Mouse (Mus musculus): Measurements from ENCODE around the gene Stag3.

Stag3 gene

GRCm38 (mm10) chr5:138271232-138271631, 8.8 kb upstream of the Stag3 start:
- no peak for DNase-seq

- no peak for DNase-seq
Measured at GRCm38 (mm10) chr5:138272409-138272923, 7.6 kb upstream of the Stag3 start, which contains the start of gene Gal3st4. Gene Gal3st4, minus strand, starts transcription at chr5:138272840.

- DNase-seq = no peak
Measured at GRCm38 (mm10) chr5:138274186-138274585, 5.9 kb upstream of the Stag3 start.

GRCm38 (mm10) chr5:138275216-138276050, 4.6 kb upstream of the Stag3 start:
- DNase-seq = no peak

- DNase-seq = no peak
Measured at GRCm38 (mm10) chr5:138277994-138278393, 2.0 kb upstream of the Stag3 start.

GRCm38 (mm10) chr5:138280425-138280768, 357 bp downstream of the Stag3 start:
- DNase-seq = no peak

- no peak for DNase-seq
Measured at GRCm38 (mm10) chr5:138280829-138281228, 789 bp downstream of the Stag3 start.

- DNase-seq = no peak
Measured at GRCm38 (mm10) chr5:138281798-138282197, 1.8 kb downstream of the Stag3 start.

- no peak for DNase-seq
Measured at GRCm38 (mm10) chr5:138283540-138283939, 3.5 kb downstream of the Stag3 start.

GRCm38 (mm10) chr5:138287861-138288260, 7.8 kb downstream of the Stag3 start:
- no peak for DNase-seq

GRCm38 (mm10) chr5:138291638-138292037, 11.6 kb downstream of the Stag3 start:
- DNase-seq = no peak

GRCm38 (mm10) chr5:138294158-138294557, 14.1 kb downstream of the Stag3 start:
- no peak for DNase-seq

- no peak for DNase-seq
Measured at GRCm38 (mm10) chr5:138299613-138300012, 19.6 kb downstream of the Stag3 start.

GRCm38 (mm10) chr5:138312795-138313194, 32.8 kb downstream of the Stag3 start:
- no peak for DNase-seq

GRCm38 (mm10) chr5:138341661-138342060, 61.6 kb downstream of the Stag3 start, which contains the start of gene Pvrig:
Gene Pvrig, plus strand, starts transcription at chr5:138341961.
- no peak for DNase-seq

GRCm38 (mm10) chr5:138343216-138343615, 63.2 kb downstream of the Stag3 start:
- DNase-seq = no peak
